Mouse (Mus musculus) MEL (cell line): Measurements from ENCODE around the gene Btbd16. TPM values are rescaled to one million over a fixed set of nuclear protein-coding genes. Genes with fewer than 3 reads are reported as not detected.

Experiments
- DNase-seq: peaks from one replicate; pipeline ENCODE4 v3.0.0; 2011; ENCODE audit warnings: low read depth, low spot score
- H3K27ac ChIP-seq: 2 replicates; pipeline ENCODE4 v1.5.1; 2012; ENCODE audit warnings: low read depth, mild to moderate bottlenecking, control low read depth, low read length, moderate library complexity; ENCODE audit not compliant: control insufficient read depth
- H3K27me3 ChIP-seq, 2 experiments: fragments of 150-350 bp in 1 of 2; sonication (generic) in 1 of 2; 2 replicates each; pipeline ENCODE4 v1.6.1; 2012; ENCODE audit warnings: low read length in 2 of 2, mild to moderate bottlenecking in 2 of 2, improper control_type of control experiment in 1 of 2, moderate library complexity in 1 of 2; ENCODE audit not compliant: insufficient read depth in 2 of 2, control insufficient read depth in 1 of 2
- H3K36me3 ChIP-seq, 2 experiments: 2 replicates each; pipeline ENCODE4 v1.6.1; 2012 to 2014; ENCODE audit warnings: low read length in 2 of 2, improper control_type of control experiment in 1 of 2, inconsistent platforms in 1 of 2, mild to moderate bottlenecking in 1 of 2; ENCODE audit not compliant: insufficient read depth in 2 of 2, control insufficient read depth in 1 of 2
- H3K4me1 ChIP-seq, 2 experiments: fragments of 150-350 bp in 1 of 2; sonication (generic) in 1 of 2; 2 replicates each; pipeline ENCODE4 v1.6.1; 2012; ENCODE audit warnings: low read length in 2 of 2, improper control_type of control experiment in 1 of 2, mild to moderate bottlenecking in 1 of 2; ENCODE audit not compliant: insufficient read depth in 2 of 2, control insufficient read depth in 1 of 2
- H3K4me3 ChIP-seq, 2 experiments: fragments of 150-350 bp in 1 of 2; sonication (generic) in 1 of 2; 2 replicates each; pipeline ENCODE4 v1.5.1; 2012; ENCODE audit warnings: low read depth in 2 of 2, low read length in 2 of 2, mild to moderate bottlenecking in 2 of 2, moderate library complexity in 2 of 2, control low read depth in 1 of 2, improper control_type of control experiment in 1 of 2; ENCODE audit not compliant: control insufficient read depth in 1 of 2, insufficient read depth in 1 of 2
- H3K79me2 ChIP-seq: 2 replicates; pipeline ENCODE4 v1.6.1; 2012; ENCODE audit warnings: mild to moderate bottlenecking, low read length, moderate library complexity; ENCODE audit not compliant: control insufficient read depth, poor library complexity, insufficient read depth
- H3K9ac ChIP-seq: 2 replicates; pipeline ENCODE4 v1.6.1; 2012; ENCODE audit warnings: low read depth, mild to moderate bottlenecking, control low read depth, low read length, moderate library complexity; ENCODE audit not compliant: control insufficient read depth, poor library complexity, severe bottlenecking
- H3K9me3 ChIP-seq: fragments of 150-350 bp; sonication (generic); replicated peaks from 2 replicates; pipeline ENCODE4 v1.6.1; 2012; ENCODE audit warnings: mild to moderate bottlenecking, low read length, improper control_type of control experiment, moderate library complexity; ENCODE audit not compliant: insufficient read depth
- BHLHE40 ChIP-seq: IDR thresholded peaks from 2 replicates; pipeline ENCODE4 v1.6.1; 2012; ENCODE audit warnings: low read depth, mild to moderate bottlenecking, inconsistent platforms, low read length, improper control_type of control experiment, borderline replicate concordance
- CHD1 ChIP-seq: IDR thresholded peaks from 2 replicates; pipeline ENCODE4 v1.6.1; 2012; ENCODE audit warnings: low read depth, mild to moderate bottlenecking, inconsistent platforms, low read length, improper control_type of control experiment
- CTCF ChIP-seq, 3 experiments: IDR thresholded peaks in 2 of 3; conservative IDR thresholded peaks in 1 of 3; 2 replicates each; pipeline ENCODE4 v1.5.1; 2011 to 2012; ENCODE audit warnings: low read length in 3 of 3, low read depth in 2 of 3, mild to moderate bottlenecking in 2 of 3, improper control_type of control experiment in 1 of 3, inconsistent platforms in 1 of 3, mixed read lengths in 1 of 3, moderate library complexity in 1 of 3; ENCODE audit not compliant: control insufficient read depth in 1 of 3, insufficient read depth in 1 of 3, poor library complexity in 1 of 3, severe bottlenecking in 1 of 3
- EP300 ChIP-seq, 2 experiments: IDR thresholded peaks; 2 replicates each; pipeline ENCODE4 v1.6.1; 2011; ENCODE audit warnings: improper control_type of control experiment in 2 of 2, low read length in 2 of 2, low read depth in 1 of 2, mild to moderate bottlenecking in 1 of 2
- ETS1 ChIP-seq: IDR thresholded peaks from 2 replicates; pipeline ENCODE4 v1.6.1; 2012; ENCODE audit warnings: low read depth, mild to moderate bottlenecking, inconsistent platforms, low read length, improper control_type of control experiment, moderate library complexity
- GABPA ChIP-seq: IDR thresholded peaks from 2 replicates; pipeline ENCODE4 v1.6.1; 2012; ENCODE audit warnings: low read depth, mild to moderate bottlenecking, inconsistent platforms, low read length, improper control_type of control experiment, moderate library complexity
- GATA1 ChIP-seq: IDR thresholded peaks from 2 replicates; pipeline ENCODE4 v1.6.1; 2011; ENCODE audit warnings: low read depth, low read length, improper control_type of control experiment
- HCFC1 ChIP-seq: IDR thresholded peaks from 2 replicates; pipeline ENCODE4 v1.6.1; 2012; ENCODE audit warnings: low read depth, mild to moderate bottlenecking, inconsistent platforms, low read length, improper control_type of control experiment, moderate library complexity
- KAT2A ChIP-seq: conservative IDR thresholded peaks from 2 replicates; pipeline ENCODE4 v1.6.1; 2012; ENCODE audit warnings: low read depth, low read length, improper control_type of control experiment, inconsistent platforms
- MAFK ChIP-seq: IDR thresholded peaks from 2 replicates; pipeline ENCODE4 v1.6.1; 2011; ENCODE audit warnings: low read depth, mild to moderate bottlenecking, low read length, improper control_type of control experiment, borderline replicate concordance
- MEF2A ChIP-seq: IDR thresholded peaks from 2 replicates; pipeline ENCODE4 v1.6.1; 2014; ENCODE audit warnings: low read depth, mild to moderate bottlenecking, inconsistent platforms, low read length, improper control_type of control experiment; ENCODE audit not compliant: poor library complexity, insufficient replicate concordance, severe bottlenecking; ENCODE audit errors: extremely low read depth
- RAD21 ChIP-seq: IDR thresholded peaks from 2 replicates; pipeline ENCODE4 v1.6.1; 2011; ENCODE audit warnings: mild to moderate bottlenecking, low read depth, low read length, improper control_type of control experiment
- RCOR1 ChIP-seq: IDR thresholded peaks from 2 replicates; pipeline ENCODE4 v1.6.1; 2012; ENCODE audit warnings: low read depth, mild to moderate bottlenecking, inconsistent platforms, low read length, improper control_type of control experiment
- SIN3A ChIP-seq: IDR thresholded peaks from 2 replicates; pipeline ENCODE4 v1.6.1; 2012; ENCODE audit warnings: low read length, improper control_type of control experiment, inconsistent platforms
- SMC3 ChIP-seq: IDR thresholded peaks from 2 replicates; pipeline ENCODE4 v1.6.1; 2011; ENCODE audit warnings: low read depth, low read length, improper control_type of control experiment
- TAL1 ChIP-seq: IDR thresholded peaks from 2 replicates; pipeline ENCODE4 v1.6.1; 2012; ENCODE audit warnings: mild to moderate bottlenecking, inconsistent platforms, low read length, moderate library complexity, mixed read lengths
- TCF12 ChIP-seq: IDR thresholded peaks from 2 replicates; pipeline ENCODE4 v1.6.1; 2014; ENCODE audit warnings: low read depth, mild to moderate bottlenecking, inconsistent platforms, low read length, improper control_type of control experiment, moderate library complexity
- UBTF ChIP-seq: IDR thresholded peaks from 2 replicates; pipeline ENCODE4 v1.6.1; 2012; ENCODE audit warnings: low read depth, mild to moderate bottlenecking, inconsistent platforms, low read length, improper control_type of control experiment, moderate library complexity, borderline replicate concordance; ENCODE audit not compliant: insufficient read depth
- ZKSCAN1 ChIP-seq: IDR thresholded peaks from 2 replicates; pipeline ENCODE4 v1.6.1; 2012; ENCODE audit warnings: low read depth, mild to moderate bottlenecking, inconsistent platforms, low read length, improper control_type of control experiment, moderate library complexity
- ZNF384 ChIP-seq: IDR thresholded peaks from 2 replicates; pipeline ENCODE4 v1.6.1; 2012; ENCODE audit warnings: low read depth, mild to moderate bottlenecking, inconsistent platforms, low read length, improper control_type of control experiment
- polyA plus RNA-seq, 2 experiments: library from polyadenylated mRNA; stranded (reverse) in 1 of 2; unstranded in 1 of 2; fragments of >175 nt in 1 of 2; fragments of >200 nt in 1 of 2; gene quantifications; 2 replicates each; pipeline versions ENCODE4 v1.2.1 to v1.2.4; 2012; ENCODE audit warnings: low replicate concordance in 2 of 2, low read depth in 1 of 2; ENCODE audit not compliant: insufficient read length in 2 of 2, insufficient read depth in 1 of 2, missing spikeins in 1 of 2
- total RNA-seq: library from RNA; depleted of rRNA; stranded (reverse); fragments of 300-350 nt; gene quantifications from 2 replicates; pipeline ENCODE4 v1.2.3, GENCODE M21; 2012

Gene Btbd16
- total and polyA plus RNA-seq, 3 experiments: 0.71 to 0.89 TPM; not detected in 1

DNA sequence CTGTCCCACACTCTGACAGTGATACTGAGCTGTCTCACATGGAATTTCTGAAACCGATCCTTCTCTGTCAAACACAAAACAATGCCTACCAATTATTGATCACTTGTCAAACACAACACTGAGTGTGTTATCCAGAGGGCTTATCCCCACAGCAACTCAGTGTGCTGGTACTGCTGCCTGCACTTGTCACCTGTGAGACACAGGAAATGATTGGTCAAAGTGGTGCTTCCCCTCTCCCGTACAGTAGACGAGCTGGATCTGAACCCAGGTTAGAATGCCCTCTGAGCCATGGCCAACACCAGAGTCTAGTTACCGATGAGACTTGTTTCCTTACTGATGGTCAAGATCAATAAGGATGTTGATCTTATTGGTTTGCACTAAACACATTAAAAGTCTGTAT, 27.9 kb downstream of the Btbd16 start:
- no peaks in the 10 kb centered on the region for H3K36me3 ChIP-seq
- H3K79me2 ChIP-seq: no peaks in the 10 kb centered on the region
- H3K4me1 ChIP-seq: no peaks in the 10 kb centered on the region
- no peak overlapping the region for H3K27ac ChIP-seq
- H3K4me3 ChIP-seq: no peak overlapping the region
- no peak for DNase-seq
- H3K9me3 ChIP-seq: no peaks in the 10 kb centered on the region
- TF ChIP-seq TAL1 (no peak), GABPA (no peak), SIN3A (no peak), ETS1 (no peak), BHLHE40 (no peak), MEF2A (no peak), KAT2A (no peak), RAD21 (no peak), ZKSCAN1 (no peak), MAFK (no peak), TCF12 (no peak)
- TF ChIP-seq, all 39 proteins: peak for 0
- Histone ChIP-seq H3K9ac (no peak overlapping the region), H3K27me3 (no peaks in the 10 kb centered on the region)

DNA sequence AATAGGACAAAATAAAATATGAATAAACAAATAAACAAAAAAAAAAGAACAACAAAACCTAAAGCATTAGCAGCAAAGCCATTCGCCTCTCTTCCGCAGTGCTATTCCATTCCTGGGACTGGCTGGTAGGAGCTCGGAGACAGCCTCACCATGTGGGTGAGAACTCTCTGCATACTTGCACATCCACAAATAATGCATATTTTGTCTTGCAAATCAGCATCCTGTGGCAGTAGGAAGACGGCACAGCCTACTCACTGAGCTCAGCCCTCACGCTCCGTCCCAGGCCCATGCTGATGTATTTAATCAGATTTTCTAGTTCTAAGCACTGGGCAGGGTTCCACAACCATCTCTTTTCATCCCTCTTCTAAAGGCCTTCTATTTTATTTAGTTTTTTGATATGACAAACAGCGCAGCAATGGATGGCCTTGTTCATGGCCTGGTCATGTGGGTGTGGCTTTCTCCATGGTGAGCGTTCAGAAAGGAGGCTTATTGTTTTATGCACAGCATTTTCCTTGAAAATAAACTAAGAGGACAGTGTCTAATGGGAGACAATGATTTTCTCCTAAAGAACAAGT, 29.5 kb downstream of the Btbd16 start:
- no peak overlapping the region for H3K27ac ChIP-seq
- TF ChIP-seq GATA1 (no peak), SIN3A (no peak), MEF2A (no peak), UBTF (no peak), KAT2A (no peak), EP300 (IDR thresholded peaks at IDR 0.05; ENCODE audit: low read depth in 1 of 2, low read length in 2 of 2) (no peak), ZNF384 (no peak), RAD21 (no peak), HCFC1 (no peak), SMC3 (no peak), ETS1 (no peak), CTCF (IDR thresholded peaks at IDR 0.05 in 2 of 3, conservative IDR thresholded peaks at IDR 0.05 in 1 of 3; ENCODE audit: control insufficient read depth in 1 of 3, insufficient read depth in 1 of 3, low read depth in 2 of 3, low read length in 3 of 3, poor library complexity in 1 of 3, severe bottlenecking in 1 of 3) (no peak), CHD1 (no peak), RCOR1 (no peak)
- TF ChIP-seq, all 39 proteins: peak for 0
- Histone ChIP-seq H3K4me3 (no peak overlapping the region), H3K4me1 (no peaks in the 10 kb centered on the region), H3K9me3 (no peaks in the 10 kb centered on the region), H3K27me3 (no peaks in the 10 kb centered on the region), H3K36me3 (no peaks in the 10 kb centered on the region), H3K9ac (no peak overlapping the region), H3K79me2 (no peaks in the 10 kb centered on the region)
- no peak for DNase-seq
